Mouse (Mus musculus) megakaryocyte, embryonic 14.5 days (primary cell): ENCODE results near the gene Rasgrf2. TPM values are rescaled to one million over a fixed set of nuclear protein-coding genes. Genes with fewer than 3 reads are reported as not detected.
"Not testable (repeated sequence)": the region's sequence is repeated elsewhere in the genome, so short reads cannot be mapped to it uniquely, and the experiment has no call there.

Experiments
- H3K27me3 ChIP-seq: replicated peaks from 2 replicates; pipeline ENCODE3; 2012; ENCODE audit warnings: inconsistent platforms
- H3K36me3 ChIP-seq: replicated peaks from 2 replicates; pipeline ENCODE3; 2012; ENCODE audit warnings: low read length, inconsistent platforms, mixed read lengths
- H3K4me1 ChIP-seq: 2 replicates; pipeline ENCODE4 v1.6.1; 2012; ENCODE audit warnings: inconsistent platforms
- H3K4me3 ChIP-seq: replicated peaks from 2 replicates; pipeline ENCODE3; 2012; ENCODE audit warnings: moderate library complexity, mild to moderate bottlenecking, inconsistent platforms
- H3K9me3 ChIP-seq: 2 replicates; pipeline ENCODE4 v1.6.1; 2012; ENCODE audit warnings: inconsistent platforms
- FLI1 ChIP-seq: IDR thresholded peaks from 2 replicates; pipeline ENCODE4 v1.6.1; 2012; ENCODE audit warnings: low read length, inconsistent platforms, mixed read lengths
- GATA1 ChIP-seq: IDR thresholded peaks from 3 replicates; pipeline ENCODE4 v1.6.1; 2012; ENCODE audit warnings: mixed read lengths, low read length, inconsistent platforms, borderline replicate concordance
- polyA plus RNA-seq: library from polyadenylated mRNA; stranded (reverse); fragments of >175 nt; gene quantifications from 2 replicates; pipeline ENCODE4 v1.2.3, GENCODE M21; 2012; ENCODE audit warnings: low replicate concordance; ENCODE audit not compliant: insufficient read depth

Gene Rasgrf2
- polyA plus RNA-seq: 0.70 TPM in 1 of 2 replicates, not detected in the other

- H3K4me1 ChIP-seq: peaks cover 41% of the 10 kb centered on the region
- no peaks in the 10 kb centered on the region for H3K36me3 ChIP-seq
- H3K4me3 ChIP-seq: peak within 1 kb of the TSS; percentile 93
- TF ChIP-seq FLI1 (no peak), GATA1 (no peak)
- H3K27me3 ChIP-seq: peaks cover 24% of the 10 kb centered on the region
- peaks cover 16% of the 10 kb centered on the region; the same call in 1 of the 2 replicates for H3K9me3 ChIP-seq
Measured at GRCm38 (mm10) chr13:92131384-92132150, at the start of gene Rasgrf2. Gene Rasgrf2, minus strand, starts transcription at chr13:92131656.

- not testable (repeated sequence) for H3K4me3 ChIP-seq, H3K4me1 ChIP-seq, H3K27me3 ChIP-seq, H3K9me3 ChIP-seq, H3K36me3 ChIP-seq
Measured at GRCm38 (mm10) chr13:92172686-92173085, 41.2 kb upstream of the Rasgrf2 start.

GRCm38 (mm10) chr13:92150551-92150950, 19.1 kb upstream of the Rasgrf2 start:
- no peak overlapping the region for H3K4me3 ChIP-seq
- no peak for TF ChIP-seq FLI1
- TF ChIP-seq GATA1: no peak
- H3K27me3 ChIP-seq: no peaks in the 10 kb centered on the region
- H3K9me3 ChIP-seq: peaks cover 45% of the 10 kb centered on the region
- H3K36me3 ChIP-seq: peaks cover 2% of the 10 kb centered on the region
- peaks cover 36% of the 10 kb centered on the region for H3K4me1 ChIP-seq

- TF ChIP-seq GATA1 (no peak), FLI1 (no peak)
- Histone ChIP-seq H3K36me3 (peaks cover 11% of the 10 kb centered on the region), H3K4me1 (peaks cover 36% of the 10 kb centered on the region), H3K27me3 (no peaks in the 10 kb centered on the region), H3K9me3 (peaks cover 62% of the 10 kb centered on the region), H3K4me3 (no peak overlapping the region)
Measured at GRCm38 (mm10) chr13:92148858-92149257, 17.4 kb upstream of the Rasgrf2 start.

GRCm38 (mm10) chr13:92134792-92135191, 3.3 kb upstream of the Rasgrf2 start:
- H3K4me3 ChIP-seq: no peak overlapping the region
- peaks cover 24% of the 10 kb centered on the region for H3K27me3 ChIP-seq
- TF ChIP-seq FLI1 (no peak), GATA1 (no peak)
- H3K9me3 ChIP-seq: peaks cover 20% of the 10 kb centered on the region; the same call in 1 of the 2 replicates
- peaks cover 41% of the 10 kb centered on the region for H3K4me1 ChIP-seq
- no peaks in the 10 kb centered on the region for H3K36me3 ChIP-seq

- H3K4me3 ChIP-seq: peak overlapping the region; percentile 47
- no peak for TF ChIP-seq GATA1
- TF ChIP-seq FLI1: no peak
Measured at GRCm38 (mm10) chr13:92132599-92132998, 1.1 kb upstream of the Rasgrf2 start.

GRCm38 (mm10) chr13:92130994-92131383, 467 bp downstream of the Rasgrf2 start:
- TF ChIP-seq FLI1 (no peak), GATA1 (no peak)
- Histone ChIP-seq H3K9me3 (peaks cover 16% of the 10 kb centered on the region; the same call in 1 of the 2 replicates), H3K4me1 (peaks cover 41% of the 10 kb centered on the region), H3K27me3 (peaks cover 24% of the 10 kb centered on the region), H3K4me3 (peak overlapping the region; percentile 93), H3K36me3 (no peaks in the 10 kb centered on the region)

More at GRCm38 (mm10) chr13:92132599-92132998, 1.1 kb upstream of the Rasgrf2 start:
- Histone ChIP-seq H3K36me3 (no peaks in the 10 kb centered on the region), H3K27me3 (peaks cover 24% of the 10 kb centered on the region), H3K9me3 (peaks cover 16% of the 10 kb centered on the region; the same call in 1 of the 2 replicates), H3K4me1 (peaks cover 41% of the 10 kb centered on the region)

- peaks cover 37% of the 10 kb centered on the region for H3K4me1 ChIP-seq
- H3K36me3 ChIP-seq: no peaks in the 10 kb centered on the region
- TF ChIP-seq GATA1: no peak
- no peak for TF ChIP-seq FLI1
- H3K27me3 ChIP-seq: peaks cover 24% of the 10 kb centered on the region
- peaks cover 16% of the 10 kb centered on the region; the same call in 1 of the 2 replicates for H3K9me3 ChIP-seq
- no peak overlapping the region for H3K4me3 ChIP-seq
Measured at GRCm38 (mm10) chr13:92129877-92130276, 1.6 kb downstream of the Rasgrf2 start.

GRCm38 (mm10) chr13:92125902-92126301, 5.6 kb downstream of the Rasgrf2 start:
- Histone ChIP-seq H3K4me3 (no peak overlapping the region), H3K9me3 (peaks cover 7% of the 10 kb centered on the region; the same call in 1 of the 2 replicates), H3K36me3 (no peaks in the 10 kb centered on the region), H3K27me3 (peaks cover 8% of the 10 kb centered on the region), H3K4me1 (peaks cover 1% of the 10 kb centered on the region)
- TF ChIP-seq GATA1 (no peak), FLI1 (no peak)

GRCm38 (mm10) chr13:92119623-92120022, 11.8 kb downstream of the Rasgrf2 start:
- Histone ChIP-seq H3K4me1 (no peaks in the 10 kb centered on the region), H3K27me3 (no peaks in the 10 kb centered on the region), H3K4me3 (no peak overlapping the region), H3K9me3 (peaks cover 7% of the 10 kb centered on the region), H3K36me3 (no peaks in the 10 kb centered on the region)
- TF ChIP-seq FLI1: no peak
- TF ChIP-seq GATA1: no peak
